Mouse (Mus musculus) monocyte, adult 59 days (primary cell): Measurements from ENCODE around the gene Tmem107. TPM values are rescaled to one million over a fixed set of nuclear protein-coding genes. Genes with fewer than 3 reads are reported as not detected.

ENCODE experiments used
- total RNA-seq, 2 experiments: library from RNA; stranded (reverse); gene quantifications; one replicate each; pipeline ENCODE4 v1.2.4; 2023

The Tmem107 gene
- 1 to 10 TPM; 3.9 to 6.5 TPM for total RNA-seq

DNA sequence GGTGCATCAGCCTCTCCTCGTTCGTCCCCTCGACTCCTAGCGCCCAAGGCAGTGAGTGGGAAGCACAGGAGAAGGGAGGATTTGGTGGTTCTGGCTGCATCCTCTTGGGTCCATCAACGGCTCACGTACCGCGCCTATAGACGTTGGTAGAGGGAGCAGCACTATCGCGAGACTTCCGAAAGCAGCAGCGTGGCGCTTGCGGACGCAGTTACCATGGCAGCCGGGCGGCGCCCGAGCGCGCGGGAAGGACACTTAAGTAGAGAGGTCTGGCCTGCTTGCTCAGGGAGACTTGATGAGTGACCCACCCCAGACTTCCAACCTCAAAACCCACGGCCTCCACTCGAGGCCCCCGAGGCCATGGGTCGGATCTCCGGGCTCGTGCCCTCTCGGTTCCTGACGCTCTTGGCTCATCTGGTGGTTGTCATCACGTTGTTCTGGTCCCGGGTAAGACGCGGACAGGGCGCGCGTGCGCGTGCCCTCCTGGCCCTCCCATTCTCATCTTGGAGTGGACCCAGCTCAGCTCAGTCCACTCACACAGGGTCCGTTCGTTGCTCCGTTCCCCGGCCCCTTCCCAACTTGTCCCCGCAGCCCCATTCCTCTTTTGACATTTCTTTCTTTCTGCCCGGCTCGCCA, at the start of gene Tmem107:
TSS of gene Tmem107 (plus strand) at position 217 of the 633 bp plus-strand sequence.

GRCm38 (mm10) chr11:69045531-69046394, 24.8 kb upstream of the Tmem107 start, which contains the start of gene Aurkb:
Gene Aurkb (plus strand): TSS chr11:69045647.

DNA sequence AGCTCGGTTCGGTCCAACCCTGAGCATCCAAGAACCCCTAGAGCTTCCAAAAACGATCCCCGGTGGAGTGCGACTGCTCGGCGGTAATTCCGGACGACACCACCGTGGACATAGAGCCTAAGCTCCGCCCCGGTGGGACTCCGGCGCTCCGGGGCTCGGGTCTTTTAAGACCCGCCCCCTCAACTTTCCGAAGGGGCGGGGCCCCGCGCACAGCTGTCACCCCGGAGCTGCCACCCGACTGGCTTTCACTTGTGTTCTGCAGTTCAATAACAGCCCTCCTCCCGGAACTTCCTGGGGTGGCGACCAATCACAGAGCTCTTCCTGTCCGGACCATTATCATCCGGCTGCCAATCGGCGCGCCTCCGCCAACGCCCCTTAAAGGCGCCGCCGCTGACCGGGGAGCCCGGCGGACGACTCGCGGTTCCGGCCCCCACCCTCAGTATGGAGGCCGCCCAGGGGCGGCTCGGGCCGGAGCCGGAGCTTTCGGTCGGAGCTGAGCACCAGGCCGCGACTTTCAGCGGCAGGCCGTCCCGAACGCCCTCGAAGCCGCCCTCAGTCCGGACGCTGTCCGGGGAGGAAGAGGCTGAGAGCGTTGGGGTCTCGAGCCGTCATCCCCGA, 11.1 kb upstream of the Tmem107 start, which contains the start of gene Borcs6:
TSS of gene Borcs6 (plus strand) at position 361 of the 618 bp plus-strand sequence.

DNA sequence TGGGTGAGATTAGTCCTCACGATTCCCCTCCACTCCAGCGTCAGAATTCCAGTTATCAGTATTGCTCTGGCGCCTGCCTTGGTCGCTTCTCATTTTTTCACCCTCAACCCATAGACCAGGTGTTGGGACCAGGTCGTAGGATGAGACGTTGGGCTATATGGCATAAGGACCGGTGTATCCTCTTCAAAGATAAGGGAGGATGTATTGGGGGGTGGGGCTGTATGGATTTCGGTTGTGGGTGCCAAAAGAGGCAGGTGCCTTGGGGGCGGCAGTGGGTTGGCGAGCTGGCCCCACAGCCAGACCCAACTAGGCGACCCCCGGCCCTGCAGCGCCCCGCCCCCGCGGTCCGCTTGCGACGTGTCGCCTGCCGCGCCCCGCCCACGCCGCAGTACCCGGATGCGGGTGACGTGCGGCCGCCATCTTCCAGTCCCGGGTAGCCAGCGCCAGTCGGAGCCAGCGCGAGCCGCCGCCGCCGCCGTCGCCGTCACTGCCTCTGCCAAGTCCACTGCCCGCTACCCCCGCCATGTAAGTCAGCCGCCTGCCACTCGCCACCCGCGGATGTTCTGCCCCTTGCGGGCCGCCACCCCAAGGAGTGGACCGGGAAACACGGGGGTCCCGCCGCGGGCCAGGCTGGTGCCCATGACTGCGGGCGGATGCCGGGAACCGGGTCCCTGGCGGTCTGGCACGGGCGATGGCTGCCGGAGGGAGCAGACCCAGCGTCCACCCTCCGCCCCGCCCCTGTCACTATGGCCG, 17.7 kb downstream of the Tmem107 start, which contains the start of gene Vamp2:
TSS of gene Vamp2 (plus strand) at position 388 of the 753 bp plus-strand sequence.

GRCm38 (mm10) chr11:69094697-69095429, 24.3 kb downstream of the Tmem107 start, which contains the start of gene Per1:
Gene Per1 (plus strand): TSS chr11:69095217.

DNA sequence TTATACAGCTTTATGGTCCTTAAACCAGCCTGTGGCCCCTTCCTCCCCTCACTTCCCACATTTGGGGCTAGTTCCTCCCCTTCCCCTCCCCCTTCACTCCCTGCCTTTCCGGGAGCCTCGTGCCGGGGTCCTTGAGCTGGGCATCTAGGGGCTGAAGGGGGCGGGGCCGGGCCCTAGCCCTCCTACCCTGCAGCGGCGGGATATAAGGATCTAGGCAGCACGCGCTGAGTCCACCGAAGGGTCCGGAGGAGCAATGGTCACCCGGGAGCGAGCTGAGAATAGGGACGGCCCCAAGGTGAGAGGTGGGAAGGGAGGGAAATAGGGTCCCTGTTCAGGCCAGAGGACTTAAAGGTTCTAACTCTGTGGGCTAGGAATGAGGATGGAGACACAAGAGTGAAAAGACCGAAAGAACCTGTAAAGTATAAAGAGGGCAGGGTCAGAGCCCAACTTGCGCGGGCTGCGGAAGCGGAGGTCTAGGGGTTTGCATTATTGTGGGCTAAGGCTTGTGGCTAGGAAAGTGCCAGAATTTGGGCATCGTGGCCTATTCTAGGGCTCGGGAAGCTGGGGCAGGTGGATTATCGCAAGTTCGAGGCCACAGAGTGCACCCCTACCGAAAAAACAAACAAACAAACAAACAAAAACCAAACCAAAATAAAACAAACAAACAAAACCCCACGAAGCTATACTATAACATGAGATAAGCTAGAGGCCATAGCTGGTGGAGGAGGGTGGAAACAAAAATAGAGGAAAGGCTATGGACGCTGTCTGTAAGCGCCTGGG, 49.8 kb downstream of the Tmem107 start, which contains the start of gene Hes7:
TSS of gene Hes7 (plus strand) at position 184 of the 780 bp plus-strand sequence.

DNA sequence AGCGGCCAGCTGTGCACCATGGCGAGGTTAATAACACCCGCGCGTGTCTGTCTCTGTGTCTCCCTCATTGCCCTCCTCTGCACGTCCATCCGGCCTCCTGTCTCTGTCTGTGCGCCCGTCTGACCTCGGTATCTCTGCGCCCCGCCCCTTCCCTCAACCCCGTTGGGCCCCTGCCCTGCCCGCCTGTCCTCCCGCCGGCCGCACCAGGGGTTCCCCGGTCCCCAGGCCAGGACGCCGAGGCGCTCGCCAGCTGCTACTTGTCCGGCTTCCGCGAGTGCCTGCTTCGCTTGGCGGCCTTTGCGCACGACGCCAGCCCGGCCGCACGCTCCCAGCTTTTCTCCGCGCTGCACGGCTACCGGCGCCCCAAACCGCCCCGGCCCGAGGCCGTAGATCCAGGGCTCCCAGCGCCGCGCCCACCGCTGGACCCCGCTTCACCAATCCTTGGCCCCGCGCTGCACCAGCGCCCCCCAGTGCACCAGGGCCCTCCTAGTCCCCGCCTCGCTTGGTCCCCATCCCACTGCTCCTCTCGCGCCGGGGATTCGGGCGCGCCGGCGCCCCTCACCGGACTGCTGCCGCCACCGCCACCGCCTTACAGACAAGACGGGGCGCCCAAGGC, 51.8 kb downstream of the Tmem107 start, which contains the start of gene 9130213A22Rik:
TSS of gene 9130213A22Rik (minus strand) at position 254 of the 616 bp plus-strand sequence.

Other genes with a start within 250 kb of the Tmem107 start
- 100 to 1,000 TPM; 151 to 155 TPM for gene Ndel1, start 198.9 kb upstream of the Tmem107 start, total RNA-seq
- not detected for gene Rnf222, start 182.3 kb upstream of the Tmem107 start, total RNA-seq
- gene Rpl26, start 169.2 kb upstream of the Tmem107 start, total RNA-seq = 1,000 to 10,000 TPM; 1,720 to 1,823 TPM
- not detected for gene Odf4, start 143.7 kb upstream of the Tmem107 start, total RNA-seq
- gene Arhgef15, start 113.3 kb upstream of the Tmem107 start, total RNA-seq = not detected
- 1 to 10 TPM; 2.6 to 3.1 TPM for gene Slc25a35, start 102.7 kb upstream of the Tmem107 start, total RNA-seq
- gene Rangrf, start 95.6 kb upstream of the Tmem107 start, total RNA-seq = 1 to 10 TPM; 2.0 to 5.2 TPM
- gene Pfas, start 62.3 kb upstream of the Tmem107 start, total RNA-seq = 1 to 10 TPM; 7.9 to 8.6 TPM
- 10 to 100 TPM; 27.8 to 30.5 TPM for gene Ctc1, start 54.9 kb upstream of the Tmem107 start, total RNA-seq
- gene Aurkb, start 25.2 kb upstream of the Tmem107 start, total RNA-seq = 10 to 100 TPM; 12.5 to 13.0 TPM
- gene Borcs6, start 11.1 kb upstream of the Tmem107 start, total RNA-seq = 10 to 100 TPM; 43.4 to 46.4 TPM
- 100 to 1,000 TPM; 151 to 170 TPM for gene Vamp2, start 17.7 kb downstream of the Tmem107 start, total RNA-seq
- gene Per1, start 24.4 kb downstream of the Tmem107 start, total RNA-seq = 100 to 1,000 TPM; 499 to 544 TPM
- gene Hes7, start 49.6 kb downstream of the Tmem107 start, total RNA-seq = under 1 TPM in 1 of 2 experiments, not detected in 1; 0.45 TPM
- gene 9130213A22Rik, start 51.8 kb downstream of the Tmem107 start, total RNA-seq = under 1 TPM; 0.31 to 0.55 TPM
- under 1 TPM; 0.50 to 0.85 TPM for gene Aloxe3, start 55.1 kb downstream of the Tmem107 start, total RNA-seq
- gene Alox12b, start 86.2 kb downstream of the Tmem107 start, total RNA-seq = not detected
- 1 to 10 TPM in 1 of 2 experiments, under 1 TPM in 1; 0.94 to 2.2 TPM for gene Alox8, start 127.0 kb downstream of the Tmem107 start, total RNA-seq
- gene Gucy2e, start 166.2 kb downstream of the Tmem107 start, total RNA-seq = not detected